Mouse (Mus musculus): Measurements from ENCODE around the gene Zfp423.

DNA sequence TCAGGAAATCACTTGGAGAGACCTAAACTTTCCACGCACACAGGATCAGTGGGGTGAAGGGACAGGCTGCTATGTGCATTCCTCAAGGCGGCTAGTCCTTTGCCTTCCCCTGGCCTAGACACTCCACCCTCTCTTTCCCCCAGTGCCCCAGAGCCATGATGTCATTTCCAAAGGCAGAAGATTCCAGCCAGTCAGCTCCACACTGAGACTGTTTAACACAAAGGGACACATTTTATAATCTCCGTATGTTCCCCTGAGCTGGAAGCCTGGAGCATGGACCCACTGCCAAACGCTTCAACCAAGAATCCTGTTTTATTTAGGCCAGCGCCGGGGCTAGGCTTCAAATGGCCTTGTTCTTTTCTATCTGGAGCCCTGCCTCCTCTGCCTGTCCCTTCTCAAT lies 111.6 kb downstream of the Zfp423 start:
- TF ChIP-seq POLR2A (IDR thresholded peaks at IDR 0.05; ENCODE audit: insufficient read depth, low read depth, low read length): no peak
- TF ChIP-seq CTCF (IDR thresholded peaks at IDR 0.05; ENCODE audit: insufficient read depth, low read depth, low read length): no peak
